ENCODE assay signal across 8 mouse cellular contexts in the genomic region with DNA sequence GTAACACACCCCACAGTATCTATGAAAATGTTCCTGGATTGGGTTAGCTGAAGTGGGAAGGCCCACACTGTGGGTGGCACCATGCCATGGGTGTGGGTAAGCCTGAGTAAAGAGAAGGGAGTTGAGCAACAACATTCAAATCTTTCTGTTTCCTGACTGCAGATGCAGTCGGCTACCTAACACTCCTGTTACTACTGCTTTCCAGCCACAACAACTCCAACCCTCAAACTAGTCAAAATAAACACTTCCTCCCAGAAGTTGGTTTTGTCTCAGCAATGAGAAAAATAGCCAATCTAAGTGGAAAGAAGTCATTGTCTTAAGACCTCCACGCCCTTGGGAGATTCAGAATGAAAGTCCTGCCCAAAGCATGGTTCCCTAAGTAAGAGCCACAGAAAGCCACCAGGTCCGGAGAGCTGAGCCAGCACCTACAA. TPM values are rescaled to one million over a fixed set of nuclear protein-coding genes. Genes with fewer than 3 reads are reported as not detected.
DNase-seq lines count a peak whose midpoint lies in the region; ATAC-seq and TF ChIP-seq lines count a peak whose summit lies in the region.

No protein-coding gene starts in this region.

- H3K4me3 ChIP-seq in kidney, adult 2 months (ENCODE audit: insufficient read depth, low read depth, low read length) = no peak overlapping the region
- H3K4me3 ChIP-seq in left cerebral cortex, adult 2 months = no peak overlapping the region

- H3K27ac ChIP-seq in kidney, adult 2 months (ENCODE audit: insufficient read depth, low read depth, low read length) = no peak overlapping the region
- H3K27ac ChIP-seq in left cerebral cortex, adult 2 months = no peak overlapping the region

- H3K36me3 ChIP-seq in kidney, adult 2 months (ENCODE audit: control insufficient read depth, insufficient read depth, low read length) = peaks cover 3% of the 10 kb centered on the region; the same call in 1 of the 2 replicates

- no peaks in the 10 kb centered on the region for H3K4me1 ChIP-seq in kidney, adult 2 months (ENCODE audit: control insufficient read depth, insufficient read depth, low read length)

- no peak for ATAC-seq in erythroblast, adult 5-6 weeks (replicated peaks; ENCODE audit: low FRiP score, poor library complexity, severe bottlenecking)

- no peak for TF ChIP-seq POLR2A in kidney, adult 2 months (IDR thresholded peaks at IDR 0.05; ENCODE audit: low read depth, low read length)

- TF ChIP-seq CTCF in kidney, adult 2 months (conservative IDR thresholded peaks at IDR 0.05; ENCODE audit: insufficient read depth, insufficient read length, low read depth, low read length) = no peak
- TF ChIP-seq CTCF in left cerebral cortex, adult 2 months (IDR thresholded peaks at IDR 0.05) = no peak

- peak; percentile 49 for DNase-seq in kidney, adult 2 months
- DNase-seq in kidney, postnatal 14 days = no peak
- peak; percentile 34 to 69 for DNase-seq in frontal cortex, postnatal 10 days (ENCODE audit: low spot score in 2 of 2)
- DNase-seq in left cerebral cortex, adult 2 months (ENCODE audit: extremely low spot score in 1 of 2, low spot score in 2 of 2) = peak; percentile 47 to 49
- peak; percentile 58 to 61 for DNase-seq in right cerebral cortex, adult 2 months (ENCODE audit: low spot score in 2 of 2)
- DNase-seq in B cell, adult 2 months = no peak
- no peak for DNase-seq in T-cell, adult 2 months (ENCODE audit: low spot score)

- intact Hi-C loops in left cerebral cortex, adult 2 months (cut with DNase I) = no loop called here

- H3K27me3 ChIP-seq in kidney, adult 2 months (replicated peaks; ENCODE audit: control insufficient read depth, insufficient read depth, low read length) = no peaks in the 10 kb centered on the region

- WGBS in kidney, adult 2 months = 67% methylated on average over 3 of the region's 3 CpGs

RNA-seq across cellular contexts. Expression of gene Pfkfb3, which starts 57.3 kb away (rescaled TPM):
- 18.3 and 22.2 TPM in 2 replicates for polyA plus RNA-seq in kidney, adult 2 months (2012; rRNA removed)
- total RNA-seq in left cerebral cortex, adult 2 months (2021) = 10 to 100 TPM; 33.8 to 47.2 TPM
- 11.5 and 27.3 TPM in 2 replicates for total RNA-seq in erythroblast, adult 5-6 weeks (2015; ENCODE audit: low replicate concordance)
- total RNA-seq in erythroblast, adult 5-6 weeks (2017; ENCODE audit: low replicate concordance) = 5.0 and 11.5 TPM in 2 replicates

Comparison
In these comparisons a context has a peak if more than half of its experiments do, and no peak if none do; other contexts are left out.
1. DNase-seq: peak in kidney, adult 2 months (single experiment), frontal cortex, postnatal 10 days (2 of 2), left cerebral cortex, adult 2 months (2 of 2) and right cerebral cortex, adult 2 months (2 of 2); none in kidney, postnatal 14 days (single experiment), B cell, adult 2 months (0 of 2) and T-cell, adult 2 months (single experiment).